Mouse (Mus musculus) brain, embryonic 14.5 days (tissue): Measurements from ENCODE around the gene Vmn1r22. TPM values are rescaled to one million over a fixed set of nuclear protein-coding genes. Genes with fewer than 3 reads are reported as not detected.
"Not testable (repeated sequence)": the region's sequence is repeated elsewhere in the genome, so short reads cannot be mapped to it uniquely, and the experiment has no call there.

Experiments
- DNase-seq: peaks from one replicate; pipeline ENCODE4 v3.0.0-alpha.2; 2011; ENCODE audit warnings: low read depth
- CTCF ChIP-seq: fragments of 200-500 bp; IDR thresholded peaks from 2 replicates; pipeline ENCODE4 v1.5.1; 2012; ENCODE audit warnings: inconsistent platforms, mild to moderate bottlenecking, moderate library complexity, borderline replicate concordance; ENCODE audit not compliant: insufficient read depth, insufficient read length; ENCODE audit errors: extremely low read depth
- POLR2A ChIP-seq: fragments of 200-500 bp; IDR thresholded peaks from 2 replicates; pipeline ENCODE4 v1.6.1; 2012; ENCODE audit warnings: mild to moderate bottlenecking, inconsistent platforms, borderline replicate concordance; ENCODE audit not compliant: poor library complexity, insufficient read depth, insufficient read length, severe bottlenecking; ENCODE audit errors: extremely low read depth
- polyA plus RNA-seq: library from polyadenylated mRNA; depleted of rRNA; stranded (reverse); fragments of >200 nt; gene quantifications from 2 replicates; pipeline ENCODE4 v1.2.3, GENCODE M21; 2012; rRNA removed

Vmn1r22 gene
- not detected in 2 replicates for polyA plus RNA-seq

GRCm38 (mm10) chr6:57907928-57908327 lies at the start of gene Vmn1r22:
Vmn1r22 (minus strand) TSS chr6:57908028.
- DNase-seq, result no peak
- TF ChIP-seq POLR2A (no peak), CTCF (no peak)

DNA sequence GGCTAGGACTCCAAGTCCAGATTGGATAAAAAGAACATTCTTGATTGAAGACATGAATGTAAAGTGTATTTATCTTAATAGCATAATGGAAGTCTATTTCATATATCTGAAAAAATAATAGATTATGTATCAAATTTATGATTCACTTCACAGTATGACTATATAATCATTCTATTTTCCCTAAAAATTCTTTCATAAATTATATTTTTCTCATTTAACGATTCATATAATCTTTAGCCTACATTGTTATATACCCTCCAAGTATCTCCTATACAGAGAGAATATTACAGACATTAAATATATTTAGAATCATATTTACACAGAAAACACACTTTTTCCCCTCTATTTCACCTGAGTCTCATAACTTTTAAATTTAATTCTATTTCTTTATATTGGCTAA lies 18.9 kb upstream of the Vmn1r22 start, which contains the start of gene Vmn1r23:
TSS of gene Vmn1r23 (minus strand) at position 101 of the 400 bp plus-strand sequence.
- TF ChIP-seq POLR2A (no peak), CTCF (no peak)
- no peak for DNase-seq

GRCm38 (mm10) chr6:57859043-57860042 lies 48.5 kb downstream of the Vmn1r22 start:
- TF ChIP-seq POLR2A (no peak), CTCF (peak; percentile 74; the same call in 1 of the 2 replicates)
- DNase-seq, result peak; percentile 86

DNA sequence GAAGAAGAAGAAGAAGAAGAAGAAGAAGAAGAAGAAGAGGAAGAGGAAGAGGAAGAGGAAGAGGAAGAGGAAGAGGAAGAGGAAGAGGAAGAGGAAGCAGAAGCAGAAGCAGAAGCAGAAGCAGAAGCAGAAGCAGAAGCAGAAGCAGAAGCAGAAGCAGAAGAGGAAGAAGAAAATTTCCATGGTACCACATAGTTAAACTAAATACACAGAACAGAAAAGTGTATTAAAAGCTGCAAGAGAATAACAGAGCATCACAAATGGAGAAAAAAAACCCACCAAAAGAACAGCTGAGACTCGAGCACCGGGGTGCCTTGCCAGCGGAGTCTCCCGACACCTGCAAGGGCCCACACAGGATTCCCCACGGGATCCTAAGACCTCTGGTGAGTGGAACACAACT lies 56.7 kb downstream of the Vmn1r22 start:
- not testable (repeated sequence) for DNase-seq

GRCm38 (mm10) chr6:57850286-57850685 lies 57.5 kb downstream of the Vmn1r22 start, which contains the start of gene Vmn1r21:
Vmn1r21 (minus strand) TSS chr6:57850343.
- TF ChIP-seq POLR2A (no peak), CTCF (no peak)
- DNase-seq, result no peak

Other genes starting within 250 kb of the Vmn1r22 start
- 10.0 and 10.2 TPM in 2 replicates for gene Pyurf, start 215.9 kb downstream of the Vmn1r22 start, polyA plus RNA-seq
- 48.2 and 66.5 TPM in 2 replicates for gene Lancl2, start 205.5 kb downstream of the Vmn1r22 start, polyA plus RNA-seq
- 136 and 160 TPM in 2 replicates for gene Vopp1, start 82.9 kb downstream of the Vmn1r22 start, polyA plus RNA-seq
- gene Vmn1r21, start 57.7 kb downstream of the Vmn1r22 start, polyA plus RNA-seq, result not detected in 2 replicates
- not detected in 2 replicates for gene Vmn1r23, start 18.8 kb upstream of the Vmn1r22 start, polyA plus RNA-seq
- not detected in 2 replicates for gene Vmn1r24, start 53.5 kb upstream of the Vmn1r22 start, polyA plus RNA-seq
- gene Vmn1r25, start 72.8 kb upstream of the Vmn1r22 start, polyA plus RNA-seq, result not detected in 2 replicates
- gene Vmn1r26, start 107.1 kb upstream of the Vmn1r22 start, polyA plus RNA-seq, result not detected in 2 replicates